Mouse (Mus musculus): Measurements from ENCODE around the gene Tmem17. TPM values are rescaled to one million over a fixed set of nuclear protein-coding genes. Genes with fewer than 3 reads are reported as not detected.

Gene Tmem17
- polyA plus RNA-seq (2012; rRNA removed) = 14.1 and 16.2 TPM in 2 replicates

DNA sequence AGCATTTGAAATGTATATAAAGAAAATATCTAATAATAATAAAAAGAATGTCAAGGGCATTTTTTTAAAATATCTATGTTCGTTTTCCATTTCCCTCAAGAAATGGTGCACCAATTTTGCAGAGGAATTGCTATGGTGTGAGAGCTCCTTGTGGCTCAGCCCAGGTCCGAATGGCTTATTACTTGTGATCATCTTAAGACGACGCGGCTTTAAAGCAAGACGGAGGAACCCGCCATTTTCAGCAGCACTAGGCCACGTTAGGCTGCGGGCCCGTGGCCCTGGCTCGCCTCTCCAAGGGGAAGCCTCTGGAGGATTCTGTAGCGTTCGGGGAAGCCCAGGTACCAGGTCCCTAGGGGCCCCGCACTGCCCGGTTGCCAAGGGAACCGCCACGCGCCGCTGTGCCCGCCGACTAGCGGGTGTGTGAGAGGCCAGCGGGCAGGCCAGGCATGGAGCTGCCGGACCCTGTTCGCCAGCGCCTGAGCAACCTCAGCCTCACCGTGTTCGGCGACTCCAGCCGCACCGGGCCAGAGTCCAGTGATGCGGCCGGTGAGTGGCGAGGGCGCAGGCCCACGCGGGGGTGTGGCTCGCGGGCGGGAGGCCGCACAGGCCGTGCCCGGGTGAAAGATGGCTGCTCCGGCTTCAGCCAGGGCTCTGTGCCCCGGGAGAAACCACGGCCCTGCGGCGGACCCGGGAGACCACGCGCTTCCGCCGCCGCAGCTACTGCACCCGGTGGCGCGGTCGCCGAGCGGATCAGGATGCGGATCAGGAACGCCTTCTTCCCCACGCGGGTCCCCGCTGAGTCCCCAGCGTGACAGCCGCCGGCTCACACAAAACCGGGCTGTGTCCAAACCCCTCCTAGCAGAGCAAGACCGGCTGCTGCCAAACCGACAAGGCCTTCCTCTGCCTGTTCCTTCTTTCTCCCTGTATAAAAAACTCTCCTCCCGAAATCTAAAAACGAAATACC is at the start of gene Tmem17:
TSS of gene Tmem17 (plus strand) at position 51 of the 964 bp plus-strand sequence.

Other genes with a start within 250 kb of the Tmem17 start
- 40.7 and 42.6 TPM in 2 replicates for gene Ehbp1, start 169.8 kb upstream of the Tmem17 start, polyA plus RNA-seq (2012; rRNA removed)

All from central nervous system, embryonic 18 days (tissue).